Mouse (Mus musculus): Measurements from ENCODE around the gene Etnk2.

The Etnk2 gene

DNA sequence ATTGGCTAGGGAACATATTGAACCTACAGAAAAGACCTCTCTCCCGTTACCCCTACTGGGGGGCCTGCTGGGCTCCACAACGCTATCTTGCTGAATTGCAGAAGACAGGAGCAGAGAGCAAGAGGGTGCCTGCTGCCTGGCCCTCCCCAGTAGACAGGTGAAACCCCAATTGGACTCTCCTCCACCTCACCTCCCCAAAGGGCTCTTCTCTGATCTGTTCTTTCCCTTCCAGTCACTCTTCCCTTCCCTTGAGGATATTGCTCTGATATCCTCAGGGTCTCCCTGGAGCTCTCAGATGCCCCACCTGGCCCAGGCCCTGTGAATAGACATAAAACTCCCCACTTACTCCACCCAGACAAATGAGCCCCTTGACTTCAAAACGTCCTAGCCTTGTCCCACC, 53.7 kb downstream of the Etnk2 start:
- peak; percentile 38 for DNase-seq (ENCODE audit: low spot score)

DNA sequence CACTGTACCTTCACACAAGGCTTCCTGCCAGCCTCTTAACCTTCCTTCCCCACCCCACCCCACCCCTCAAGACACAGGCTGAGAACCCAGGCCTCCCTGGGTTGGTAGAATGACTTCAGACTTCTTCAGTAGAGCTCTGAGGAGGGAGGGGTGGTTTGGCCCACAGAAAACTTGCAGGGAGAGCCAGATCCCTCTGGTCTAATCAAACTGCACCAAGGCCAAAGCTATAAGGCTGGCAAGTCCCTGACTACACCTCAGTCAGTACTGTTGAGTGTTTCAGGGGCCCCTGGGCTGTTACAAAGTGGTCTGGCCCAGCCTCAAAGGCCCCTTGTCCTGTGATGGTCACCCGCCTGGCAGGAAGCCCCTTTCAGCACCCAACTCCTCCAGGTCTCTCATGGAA, 54.2 kb downstream of the Etnk2 start:
- peak; percentile 69 for DNase-seq (ENCODE audit: low spot score)

DNA sequence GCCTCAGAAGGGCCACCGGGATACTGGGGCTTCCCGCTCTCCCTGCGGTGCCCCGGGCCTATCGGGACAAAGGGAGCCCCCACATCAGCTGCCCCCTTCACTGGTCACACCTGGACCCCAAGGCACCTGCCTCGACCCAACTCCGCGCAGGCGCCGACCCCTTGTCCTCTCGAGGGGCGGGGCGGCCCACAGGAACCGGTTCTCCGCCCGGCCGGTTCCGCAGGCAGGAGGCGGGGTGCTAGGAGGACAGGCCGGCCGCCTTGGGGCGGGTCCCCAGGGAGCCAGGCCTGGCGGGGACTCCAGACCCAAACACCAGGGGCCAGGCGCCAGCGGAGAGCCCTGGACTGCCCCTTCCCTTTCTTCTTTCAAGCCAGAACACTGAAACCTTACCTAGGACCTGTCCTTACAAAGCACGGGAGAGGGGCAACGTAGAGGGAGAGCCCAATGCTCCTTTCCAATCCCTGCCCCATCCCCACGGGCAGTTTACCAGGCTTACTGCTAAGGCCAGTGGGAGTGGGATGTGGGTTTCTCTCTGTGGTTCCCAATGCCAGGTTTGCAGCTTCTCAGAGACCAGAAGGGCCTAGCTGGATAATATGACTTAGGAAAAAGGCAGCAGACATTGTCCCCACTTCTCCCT, 54.9 kb downstream of the Etnk2 start:
- peak; percentile 85 for DNase-seq (ENCODE audit: low spot score)

DNA sequence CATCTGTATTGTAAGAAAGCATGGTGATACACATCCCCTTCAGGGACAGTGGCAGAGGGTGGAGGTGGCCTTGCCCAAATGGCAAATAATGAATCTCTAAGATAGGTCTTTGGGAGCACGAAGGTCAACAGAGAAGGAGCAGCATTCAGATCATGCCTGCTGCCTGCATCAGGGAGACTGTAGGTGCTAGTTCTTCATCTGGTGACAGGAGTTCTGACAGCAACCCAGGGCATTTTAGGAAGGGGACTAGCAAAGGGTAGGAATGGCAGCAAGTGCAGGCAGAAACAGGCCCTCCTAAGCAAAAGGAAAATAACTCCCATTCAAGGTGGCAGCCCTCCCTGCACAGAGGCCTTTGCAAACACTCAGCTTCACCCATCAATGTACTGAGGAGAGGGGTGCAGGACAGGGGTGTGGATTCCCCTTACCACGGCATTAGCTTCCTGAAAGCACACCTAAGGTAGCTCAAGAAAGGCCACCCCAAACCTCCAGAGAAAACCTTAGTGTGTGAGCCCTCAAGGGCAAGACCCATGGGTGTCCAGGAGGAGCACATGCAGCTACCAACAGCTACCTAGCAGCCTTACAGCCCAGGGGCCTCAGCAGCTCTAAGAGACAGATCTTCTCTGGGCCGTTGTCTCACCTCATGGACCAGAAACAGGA, 55.9 kb downstream of the Etnk2 start:
- no peak for DNase-seq (ENCODE audit: low spot score)

DNA sequence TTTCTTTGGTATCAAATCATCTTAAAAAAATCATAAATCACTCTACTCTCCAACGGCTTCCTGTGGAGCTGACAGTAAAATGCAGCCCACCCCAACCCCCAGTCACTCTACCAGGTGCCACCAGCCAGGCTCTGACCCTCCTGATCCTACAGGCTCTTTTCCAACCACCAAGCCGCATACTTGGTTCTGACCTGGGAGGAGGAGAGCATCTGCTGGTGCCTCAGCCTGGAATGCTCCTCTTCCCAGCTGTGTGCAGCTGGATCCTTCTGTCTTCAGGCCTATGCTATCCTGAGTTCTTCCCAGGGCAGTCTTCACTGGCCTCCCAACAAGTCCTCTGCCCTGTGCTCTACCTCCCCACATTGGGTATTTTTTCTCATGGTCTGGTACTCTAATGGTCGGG, 57.1 kb downstream of the Etnk2 start:
- no peak for DNase-seq (ENCODE audit: low spot score)

DNA sequence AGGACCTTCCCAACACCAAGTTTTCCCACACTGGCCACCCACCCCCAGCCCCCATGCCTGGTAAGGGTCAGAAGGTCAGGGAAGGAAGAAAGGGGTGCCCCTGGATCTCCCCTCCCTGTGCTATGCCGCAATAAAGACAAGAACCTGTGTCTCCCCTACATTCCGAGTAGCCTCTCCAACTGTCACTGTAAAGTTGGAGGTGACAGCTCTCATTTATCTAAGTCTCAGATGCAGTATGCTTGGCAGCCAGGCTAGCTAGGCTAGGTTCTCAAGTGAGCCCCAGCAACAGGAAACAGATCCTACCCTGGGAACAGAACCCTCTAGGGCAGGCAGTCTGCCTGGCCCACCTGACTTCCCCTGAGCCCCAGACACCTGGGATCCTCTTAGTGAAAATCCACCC, 57.7 kb downstream of the Etnk2 start:
- no peak for DNase-seq (ENCODE audit: low spot score)

DNA sequence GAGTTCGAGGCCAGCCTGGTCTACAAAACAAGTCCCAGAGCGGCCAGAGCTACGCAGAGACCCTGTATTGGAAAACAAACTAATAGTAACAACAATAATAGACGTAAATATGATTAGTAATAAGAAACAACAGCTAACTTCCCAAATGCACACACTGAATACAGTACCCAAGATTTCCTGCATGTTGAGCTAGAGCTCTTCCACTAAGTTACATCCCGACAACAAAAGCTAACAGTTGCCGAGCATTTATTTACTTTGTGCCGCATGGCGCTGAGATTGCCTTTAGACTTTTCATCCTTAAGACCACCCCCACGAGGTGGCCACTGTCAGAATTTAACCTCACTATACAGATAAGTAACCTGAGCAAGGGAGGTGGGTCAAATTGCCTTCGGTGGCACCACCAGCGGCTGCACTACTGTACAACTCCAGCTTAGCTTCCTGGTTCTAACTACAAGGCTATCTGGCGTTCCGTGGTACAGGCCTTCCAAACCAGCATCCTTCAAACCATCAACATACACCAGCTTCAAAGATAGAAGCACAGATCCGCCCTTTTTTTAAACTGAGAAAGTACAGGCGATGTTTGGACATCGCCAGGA, 58.7 kb downstream of the Etnk2 start:
- no peak for DNase-seq (ENCODE audit: low spot score)

DNA sequence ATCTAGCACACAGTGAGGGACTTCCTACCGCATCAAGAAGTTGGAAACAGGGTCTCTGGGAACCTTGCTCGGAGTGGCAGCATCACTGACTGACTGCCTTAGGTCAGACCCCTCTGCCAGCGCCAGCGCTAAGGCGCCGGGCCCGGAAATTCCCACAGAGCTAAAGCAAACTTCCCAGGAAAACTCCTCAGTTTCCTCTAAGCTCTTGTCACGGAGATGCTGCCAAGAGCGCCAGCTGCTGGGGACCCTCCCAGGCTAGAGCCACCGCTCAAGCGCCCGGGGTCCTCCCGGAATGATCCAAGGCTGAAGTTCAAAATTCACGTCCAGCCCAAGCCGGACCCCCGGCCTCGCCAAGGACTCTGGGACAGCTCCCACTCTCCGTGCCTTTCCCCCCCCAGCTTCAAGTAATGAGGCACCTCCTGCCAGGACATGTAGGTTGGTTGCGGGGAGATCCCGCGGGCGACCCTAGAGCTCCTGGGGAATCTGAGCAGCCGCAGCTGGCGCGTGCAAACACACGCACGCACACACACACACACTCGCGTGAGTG, 59.3 kb downstream of the Etnk2 start:
- DNase-seq (ENCODE audit: low spot score), result peak; percentile 54

DNA sequence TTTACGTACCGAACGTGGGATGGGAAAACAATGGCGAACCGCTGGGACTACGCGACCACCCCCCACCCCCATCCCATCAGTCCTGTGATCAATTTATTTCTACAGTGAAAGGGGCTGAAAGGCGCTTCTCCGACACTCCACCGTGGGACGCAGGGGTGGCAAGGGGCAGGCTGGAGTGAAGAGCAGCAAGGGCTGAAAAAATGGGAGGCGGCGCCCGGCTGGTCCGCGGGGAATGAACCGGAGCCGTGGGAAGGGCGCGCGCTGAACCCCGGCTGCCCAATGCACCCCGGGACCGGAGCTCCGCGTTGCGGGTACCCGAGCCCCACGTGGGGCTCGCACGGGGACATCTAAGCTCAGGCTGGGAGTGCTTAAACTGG, 59.8 kb downstream of the Etnk2 start:
- peak; percentile 67 for DNase-seq (ENCODE audit: low spot score)

DNA sequence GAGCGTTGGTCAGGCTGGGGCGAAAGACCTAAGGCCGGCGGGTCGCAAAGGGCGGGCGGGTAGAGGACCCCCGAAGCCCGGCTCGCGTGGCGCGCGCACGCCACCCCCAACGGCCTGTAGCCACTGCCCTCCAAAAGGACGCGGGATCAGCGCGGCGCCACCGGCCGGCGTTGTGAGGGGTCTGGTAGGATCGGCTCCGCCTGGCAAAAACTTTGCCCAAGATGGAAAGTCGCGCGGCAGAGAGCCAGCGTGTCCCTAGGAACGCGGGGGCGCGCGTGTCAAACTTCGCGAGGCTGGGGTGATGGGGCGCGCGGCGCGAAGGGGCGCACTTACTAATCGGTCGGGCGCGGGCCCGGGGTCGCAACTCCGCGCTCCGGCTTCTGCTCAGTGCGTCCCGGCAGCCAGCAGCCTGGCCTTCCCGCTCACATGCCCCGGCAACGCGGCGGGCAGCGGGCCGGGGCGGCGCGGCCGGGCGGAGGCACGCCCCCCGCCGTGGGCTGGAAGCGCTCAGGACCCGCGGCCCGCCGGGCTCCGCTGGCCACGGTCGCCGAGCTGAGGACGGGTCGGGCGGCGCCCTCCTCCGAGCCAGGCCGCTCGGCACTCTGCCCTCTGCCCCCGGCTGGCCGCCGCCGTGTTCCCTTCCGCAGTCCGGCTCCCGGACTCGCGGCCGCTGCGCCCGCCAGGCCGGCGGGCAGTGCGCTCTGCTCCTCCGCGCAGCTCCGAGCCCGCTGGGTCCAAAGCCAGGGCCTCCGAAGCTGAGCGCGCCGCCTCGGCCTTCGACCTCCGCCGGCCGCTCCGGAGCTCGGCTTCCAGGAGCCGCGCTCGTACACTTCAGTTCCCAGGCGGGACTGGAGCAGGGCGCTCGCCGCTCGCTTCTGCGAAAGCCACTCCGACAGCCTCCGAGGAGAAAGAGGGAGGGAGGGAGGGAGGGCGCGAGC, 60.4 kb downstream of the Etnk2 start, which contains the start of gene Sox13:
TSS of gene Sox13 (minus strand) at position 835 of the 938 bp plus-strand sequence.
- DNase-seq (ENCODE audit: low spot score), result peak; percentile 79

DNA sequence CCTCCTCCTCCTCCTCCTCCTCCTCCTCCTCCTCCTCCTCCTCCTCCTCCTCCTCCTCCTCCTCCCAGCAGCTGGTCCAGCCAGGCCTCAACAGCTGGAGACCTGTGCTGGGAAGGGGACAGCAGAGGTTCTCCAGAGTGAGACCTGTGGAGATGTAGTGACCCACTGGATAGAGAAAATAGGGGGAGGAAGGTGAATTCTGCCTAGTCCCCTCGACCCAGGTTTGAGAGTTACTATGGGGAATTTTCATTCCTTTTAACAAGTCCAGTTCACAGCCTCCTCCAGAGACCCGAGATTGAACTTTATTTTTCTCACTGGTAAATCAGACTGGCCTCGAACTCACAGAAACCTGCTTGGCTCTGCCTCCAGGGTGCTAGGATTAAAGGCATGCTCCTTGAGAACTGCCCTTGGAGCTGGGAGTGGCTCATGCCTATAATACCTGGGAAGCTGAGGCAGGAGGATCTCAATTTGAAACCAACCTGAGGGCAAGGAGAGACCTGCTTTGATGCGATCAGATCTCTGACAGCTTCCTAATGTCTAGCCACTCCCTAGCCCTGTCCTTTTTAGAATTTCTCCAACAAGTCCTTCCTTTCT, 61.3 kb downstream of the Etnk2 start:
- no peak for DNase-seq (ENCODE audit: low spot score)

Measured in testis, postnatal 10 days (tissue).